Mouse (Mus musculus) gastrocnemius, postnatal 4 days (tissue): ENCODE results near the gene Sbk1. TPM values are rescaled to one million over a fixed set of nuclear protein-coding genes. Genes with fewer than 3 reads are reported as not detected.
"Not testable (repeated sequence)": the region's sequence is repeated elsewhere in the genome, so short reads cannot be mapped to it uniquely, and the experiment has no call there.

Experiments
- DNase-seq, 2 experiments: peaks; one replicate each; pipeline ENCODE4 v3.0.0; 2021 to 2022; ENCODE audit warnings: low spot score in 2 of 2, mixed read lengths in 2 of 2
- total RNA-seq, 2 experiments: library from RNA; stranded (reverse); gene quantifications; 2 replicates each; pipeline ENCODE4 v1.2.3; 2021

Gene Sbk1
- total RNA-seq, 2 experiments from 2014 or later: 38.4 to 43.0 TPM

DNA sequence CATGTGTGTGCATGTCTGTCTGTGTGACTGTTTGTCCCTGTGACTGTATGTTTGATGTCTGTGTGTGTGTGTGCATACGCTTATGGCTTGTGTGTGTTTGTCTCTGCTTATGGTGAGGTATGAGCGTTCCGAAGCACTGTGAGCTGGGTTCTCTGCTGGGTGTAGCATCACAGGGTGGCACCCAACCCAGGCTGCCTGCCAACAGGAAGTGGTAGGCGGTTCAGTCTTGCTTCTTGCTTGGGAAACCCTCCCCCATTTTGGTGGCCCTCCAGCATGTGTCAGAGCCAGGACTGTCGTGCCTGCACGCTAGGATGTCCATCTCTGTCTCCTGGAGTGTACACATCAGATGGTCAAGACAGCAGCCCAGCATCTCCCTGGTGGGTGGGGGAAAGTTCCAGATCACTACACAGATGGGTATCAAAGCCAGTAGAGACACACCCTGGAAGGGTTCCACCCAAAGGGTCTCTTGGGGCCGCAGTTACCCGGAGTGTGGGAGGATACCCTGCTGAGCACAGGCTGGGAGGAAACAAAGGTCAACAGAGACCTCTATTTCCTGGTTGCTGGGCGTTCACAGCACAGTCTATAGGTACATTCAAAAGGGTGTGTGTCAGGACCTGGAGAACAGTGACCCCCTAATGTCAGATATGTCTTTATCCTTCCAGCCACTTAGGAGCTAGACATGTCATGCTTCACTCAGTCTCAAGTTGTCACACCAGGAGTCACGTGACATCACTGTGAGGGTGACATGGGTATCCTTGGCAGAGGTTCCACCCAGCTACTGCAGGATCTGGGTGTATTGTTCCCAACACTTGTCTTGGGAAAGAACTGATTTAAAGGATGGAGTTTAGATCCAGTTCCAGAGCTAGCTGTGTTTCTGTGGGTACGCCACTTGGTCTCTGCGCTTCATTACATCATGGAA lies 13.1 kb downstream of the Sbk1 start:
- DNase-seq: peak in 1 of 2 experiments; percentile 37

DNA sequence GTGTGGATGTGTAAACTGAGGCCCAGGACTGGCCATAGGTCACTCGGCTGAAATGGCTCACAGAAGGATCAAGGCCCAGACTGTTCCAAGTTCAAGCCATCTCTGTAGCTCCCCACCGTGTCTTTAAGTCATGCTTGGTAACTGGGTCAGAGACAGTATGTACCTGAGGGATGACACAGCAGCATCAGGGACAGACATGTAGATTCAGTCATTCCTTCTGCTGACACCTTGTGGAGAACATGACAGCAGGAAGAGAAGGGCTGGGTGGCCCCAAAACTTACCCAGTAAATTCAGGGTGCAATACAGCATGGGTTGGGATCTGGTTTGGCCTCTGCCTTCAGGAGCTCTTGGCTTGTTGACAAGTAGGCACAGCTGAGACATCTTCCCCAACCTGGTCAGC lies 13.9 kb downstream of the Sbk1 start:
- no peak for DNase-seq

DNA sequence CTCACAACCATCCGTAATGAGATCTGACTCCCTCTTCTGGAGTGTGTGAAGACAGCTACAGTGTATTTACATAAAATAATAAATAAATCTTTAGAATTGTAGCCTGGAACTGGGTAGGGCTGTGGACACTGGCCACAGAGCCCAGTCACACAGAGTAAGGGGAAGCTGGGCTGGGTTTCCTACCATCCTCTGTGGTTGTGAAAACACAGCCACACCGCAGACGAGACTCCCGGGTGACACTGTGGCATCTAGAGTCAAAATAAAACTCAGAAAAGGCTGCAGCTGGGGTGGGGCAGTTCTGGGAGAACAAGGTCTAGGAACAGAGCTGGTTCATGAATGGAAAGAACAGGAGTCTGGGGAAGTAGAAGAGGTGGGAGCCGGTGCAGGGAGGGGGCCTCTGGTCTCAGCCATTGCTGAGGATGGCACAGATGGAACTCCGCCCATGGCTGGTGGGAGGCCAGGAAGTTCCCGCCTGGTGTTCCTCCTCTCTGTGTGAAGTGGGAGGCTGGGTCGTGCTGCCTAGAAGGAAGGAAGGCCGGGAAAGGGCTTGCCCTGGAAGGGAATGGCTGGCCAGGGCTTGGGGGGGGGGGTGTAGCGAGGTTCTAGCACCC lies 15.2 kb downstream of the Sbk1 start:
- no peak for DNase-seq

DNA sequence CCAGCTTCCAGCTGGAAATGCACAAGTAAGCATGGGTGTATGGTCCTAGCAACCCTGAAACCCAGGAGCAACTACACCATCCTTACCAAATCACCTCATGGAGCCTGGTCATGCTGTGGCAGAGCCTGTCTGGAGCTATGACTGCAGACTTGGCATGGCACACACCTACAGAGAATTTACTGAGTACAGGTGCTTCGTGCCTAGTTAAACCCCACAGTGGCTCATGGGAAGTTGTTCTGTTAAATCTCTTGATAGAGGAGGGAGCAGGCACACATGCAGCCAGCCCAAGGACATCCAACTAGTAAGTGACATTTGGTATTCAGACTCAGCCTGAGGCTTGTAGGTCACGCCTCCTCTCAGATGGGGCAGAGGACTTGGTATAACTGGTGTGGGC lies 15.7 kb downstream of the Sbk1 start:
- DNase-seq: no peak

DNA sequence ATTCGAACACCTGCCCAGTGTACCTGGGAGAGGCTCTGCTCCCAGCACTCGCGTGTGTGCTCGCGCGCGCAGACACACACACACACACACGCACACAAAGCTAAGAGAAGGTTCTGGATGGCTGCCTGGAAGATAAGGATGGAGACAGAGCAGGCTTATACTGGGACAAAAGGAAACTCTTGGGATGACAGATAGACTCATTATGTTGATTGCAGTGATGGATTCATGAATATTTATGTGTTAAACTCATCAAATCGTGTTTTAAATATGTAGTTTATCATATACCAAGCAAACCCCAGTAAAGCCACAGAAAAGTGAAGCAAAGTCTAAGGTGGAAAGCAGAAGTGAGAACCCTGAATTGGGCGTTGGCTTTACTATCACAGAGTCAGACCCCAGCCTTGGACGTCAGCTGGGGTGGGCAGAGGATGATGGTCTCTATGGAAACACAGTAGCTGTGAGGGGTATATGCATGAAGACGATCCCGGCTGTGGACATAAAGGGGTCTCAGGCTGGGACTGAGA lies 16.2 kb downstream of the Sbk1 start:
- DNase-seq: no peak

DNA sequence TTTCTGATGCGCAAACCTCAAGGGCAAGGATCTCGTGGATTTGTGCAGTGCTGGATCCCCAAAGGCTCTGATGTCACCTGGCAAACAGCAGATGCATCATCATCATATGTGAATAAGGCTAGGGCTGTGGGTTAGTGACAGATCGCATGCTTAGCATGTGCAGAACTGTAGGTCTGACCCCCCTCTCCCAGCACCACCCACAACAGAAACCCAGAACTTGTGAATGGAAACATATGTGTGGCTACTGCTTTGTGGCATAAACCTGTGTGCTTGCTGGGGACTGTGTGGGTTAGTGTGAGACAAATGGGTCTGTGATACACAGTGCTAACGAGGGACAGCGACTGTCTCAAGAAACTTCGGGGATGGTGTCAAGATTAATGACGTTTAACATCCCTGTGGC lies 17.0 kb downstream of the Sbk1 start:
- no peak for DNase-seq

DNA sequence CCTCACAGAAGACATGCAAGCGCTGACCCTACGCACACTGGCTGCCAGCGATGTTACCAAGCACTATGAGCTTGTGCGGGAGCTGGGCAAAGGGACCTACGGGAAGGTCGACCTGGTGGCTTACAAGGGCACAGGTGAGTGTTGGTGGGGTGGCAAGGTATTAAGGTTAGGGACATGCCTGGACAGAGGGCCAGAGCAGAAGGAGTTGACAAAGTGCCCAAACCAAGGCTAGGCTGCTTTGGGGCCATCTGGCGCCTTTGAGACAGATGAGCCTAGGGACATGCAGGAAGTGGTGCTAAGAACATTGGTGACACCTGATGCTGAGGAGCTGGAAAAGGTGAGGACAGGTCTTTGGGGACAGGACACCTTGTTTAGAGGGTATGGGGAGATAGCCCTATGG lies 17.5 kb downstream of the Sbk1 start:
- DNase-seq: no peak

DNA sequence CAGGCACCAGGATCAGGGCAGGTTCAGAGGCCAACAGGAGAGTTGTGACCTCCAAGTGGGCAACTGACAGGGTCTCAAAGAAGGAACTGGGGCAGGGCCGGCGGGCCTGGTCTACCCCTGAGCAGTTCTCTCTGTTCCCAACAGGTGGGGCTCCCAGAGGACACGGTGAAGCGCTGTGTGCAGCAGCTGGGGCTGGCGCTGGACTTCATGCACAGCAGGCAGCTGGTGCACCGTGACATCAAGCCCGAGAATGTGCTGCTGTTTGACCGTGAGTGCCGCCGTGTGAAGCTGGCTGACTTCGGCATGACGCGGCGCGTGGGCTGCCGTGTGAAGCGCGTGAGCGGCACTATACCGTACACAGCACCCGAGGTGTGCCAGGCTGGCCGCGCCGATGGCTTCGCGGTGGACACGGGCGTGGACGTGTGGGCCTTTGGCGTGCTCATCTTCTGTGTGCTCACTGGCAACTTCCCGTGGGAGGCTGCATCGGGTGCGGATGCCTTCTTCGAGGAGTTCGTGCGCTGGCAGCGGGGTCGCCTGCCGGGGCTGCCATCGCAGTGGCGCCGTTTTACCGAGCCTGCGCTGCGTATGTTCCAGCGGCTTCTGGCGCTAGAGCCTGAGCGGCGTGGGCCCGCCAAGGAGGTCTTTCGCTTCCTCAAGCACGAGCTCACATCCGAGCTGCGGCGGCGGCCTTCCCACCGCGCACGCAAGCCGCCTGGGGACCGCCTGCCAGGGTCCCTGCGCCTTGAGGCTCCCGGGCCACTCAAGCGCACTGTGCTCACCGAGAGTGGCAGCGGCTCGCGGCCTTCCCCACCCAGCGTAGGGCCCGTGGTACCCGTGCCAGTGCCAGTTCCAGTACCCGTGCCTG lies 19.5 kb downstream of the Sbk1 start:
- DNase-seq: no peak

DNA sequence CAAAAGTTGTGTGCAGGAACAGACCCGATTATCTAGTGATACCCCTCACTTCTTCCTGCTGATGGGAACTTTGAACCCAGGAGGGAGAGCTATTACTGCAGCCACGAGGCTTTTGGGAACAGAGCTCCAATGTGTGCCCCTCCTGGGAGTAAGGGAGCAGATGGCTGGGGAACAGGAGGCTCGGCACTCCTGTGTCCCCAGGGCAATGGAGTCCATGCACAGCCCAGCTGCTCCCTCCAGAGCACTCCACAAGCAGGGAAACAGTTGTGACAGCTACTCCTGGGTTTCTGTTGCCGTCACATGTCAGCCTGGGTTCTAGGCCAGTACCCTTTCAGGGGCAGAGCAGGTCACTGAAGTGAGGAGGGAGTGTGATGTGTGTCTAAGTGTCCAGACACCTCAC lies 20.7 kb downstream of the Sbk1 start:
- DNase-seq: no peak

DNA sequence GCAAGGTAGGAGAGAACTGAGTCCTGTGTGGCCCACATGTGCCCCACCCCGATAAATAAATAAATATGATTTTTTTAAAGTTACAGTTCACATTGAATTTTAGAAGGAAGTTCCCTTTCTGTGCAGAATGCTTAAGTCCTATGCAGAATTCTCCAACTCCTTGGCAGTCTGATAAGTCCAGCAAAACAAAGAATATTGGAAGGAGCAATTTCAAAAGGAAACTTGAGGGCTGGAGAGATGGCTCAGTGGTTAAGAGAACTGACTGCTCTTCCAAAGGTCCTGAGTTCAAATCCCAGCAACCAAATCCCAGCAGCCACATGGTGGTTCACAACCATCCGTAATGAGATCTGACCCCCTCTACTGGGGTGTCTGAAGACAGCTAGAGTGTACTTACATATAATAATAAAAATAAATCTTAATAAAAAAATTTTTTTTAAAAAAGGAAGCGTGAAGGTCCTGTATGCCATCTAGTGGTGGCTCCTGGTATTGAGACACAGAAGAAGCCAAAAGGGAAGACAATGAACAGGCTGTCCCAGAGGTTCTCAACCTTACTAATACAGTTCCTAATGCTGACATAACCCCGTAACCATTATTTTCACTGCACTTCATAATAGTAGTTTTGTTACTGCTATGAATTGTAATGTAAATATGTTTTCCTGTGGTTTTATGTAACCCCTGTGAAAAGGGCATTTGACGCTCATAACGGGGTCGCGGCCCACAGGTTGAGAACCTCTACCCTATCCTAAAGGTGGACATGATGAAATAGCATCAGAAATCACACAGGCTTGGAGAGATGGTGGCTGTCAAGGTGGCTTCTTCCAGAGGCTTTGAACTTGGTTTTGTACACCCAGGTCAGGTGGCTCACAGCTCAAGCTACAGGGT lies 25.4 kb downstream of the Sbk1 start:
- DNase-seq: no peak

DNA sequence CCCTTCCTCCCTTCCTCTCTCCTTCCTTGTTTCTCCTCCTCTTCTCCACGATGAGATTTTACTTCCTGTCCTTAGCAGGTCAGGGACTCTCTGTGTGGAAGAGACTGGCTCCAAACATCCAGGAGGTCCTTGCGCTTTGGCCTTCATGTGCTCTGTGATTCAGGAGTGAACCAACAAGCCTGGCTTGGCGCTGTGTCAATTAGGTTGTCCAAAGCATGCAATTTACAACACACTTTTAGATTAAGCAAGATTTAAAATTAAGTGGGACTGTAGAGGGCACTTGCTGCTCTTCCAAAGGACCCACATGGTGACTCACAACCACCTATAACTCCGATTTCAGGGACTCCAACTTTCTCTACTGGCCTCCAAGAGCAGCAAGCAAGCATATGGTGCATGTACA lies 26.4 kb downstream of the Sbk1 start:
- DNase-seq: no peak

DNA sequence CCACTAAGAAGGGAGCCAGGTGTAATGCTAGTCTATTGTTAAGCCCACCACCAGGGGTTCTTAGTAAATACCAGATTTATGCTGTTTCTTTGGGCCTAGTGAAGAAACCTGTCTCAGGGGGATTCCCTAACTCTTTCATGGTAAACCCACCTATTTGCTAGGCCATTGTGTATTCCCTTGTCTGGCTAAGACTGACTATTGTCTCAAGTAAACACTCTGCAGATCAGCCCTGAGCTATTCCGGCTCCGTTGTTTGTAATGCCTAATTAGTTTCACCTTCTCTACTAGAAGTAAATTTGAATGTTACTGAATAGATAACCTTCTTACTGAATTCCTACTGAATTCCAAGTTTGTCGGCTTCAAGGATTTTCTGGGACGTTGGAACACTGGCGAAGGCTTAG lies 29.4 kb downstream of the Sbk1 start:
- not testable (repeated sequence) for DNase-seq

DNA sequence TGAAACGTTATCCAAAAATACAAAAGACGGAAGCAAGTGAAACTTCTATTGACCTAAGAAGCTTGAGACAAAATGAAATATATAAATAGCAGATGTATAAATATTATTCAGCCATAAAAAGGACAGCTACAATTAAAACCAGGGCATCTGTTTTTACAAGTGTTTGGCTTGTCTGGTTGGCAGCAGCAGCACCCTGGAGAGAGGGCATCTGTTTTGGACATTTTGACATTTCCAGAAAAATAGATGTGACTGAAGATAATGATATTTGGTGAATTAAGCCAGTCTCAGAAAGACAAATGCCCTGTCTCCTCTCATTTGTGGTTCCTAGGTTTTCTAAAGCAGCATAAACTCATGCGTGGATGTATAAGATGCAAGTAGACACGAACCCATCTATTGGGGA lies 39.4 kb downstream of the Sbk1 start:
- DNase-seq: no peak

DNA sequence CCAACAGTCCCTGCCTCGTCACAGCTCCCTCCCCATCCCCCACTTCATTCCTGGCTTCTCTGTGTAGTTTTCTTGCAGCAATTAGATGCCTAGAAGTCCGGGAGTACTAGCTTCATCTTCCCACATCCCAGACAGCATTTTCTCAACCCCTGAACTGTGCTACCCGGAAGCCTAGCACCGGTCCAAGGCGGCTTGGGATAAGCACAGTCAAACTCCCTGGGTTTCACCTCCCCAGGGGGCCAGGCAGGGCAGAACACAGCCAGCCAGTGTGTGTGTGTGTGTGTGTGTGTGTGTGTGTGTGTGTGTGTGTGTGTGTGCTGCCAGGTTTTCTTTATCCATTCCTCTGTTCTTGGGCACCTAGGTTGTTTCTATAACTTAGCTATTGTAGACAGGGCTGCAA lies 40.9 kb downstream of the Sbk1 start:
- no peak for DNase-seq

DNA sequence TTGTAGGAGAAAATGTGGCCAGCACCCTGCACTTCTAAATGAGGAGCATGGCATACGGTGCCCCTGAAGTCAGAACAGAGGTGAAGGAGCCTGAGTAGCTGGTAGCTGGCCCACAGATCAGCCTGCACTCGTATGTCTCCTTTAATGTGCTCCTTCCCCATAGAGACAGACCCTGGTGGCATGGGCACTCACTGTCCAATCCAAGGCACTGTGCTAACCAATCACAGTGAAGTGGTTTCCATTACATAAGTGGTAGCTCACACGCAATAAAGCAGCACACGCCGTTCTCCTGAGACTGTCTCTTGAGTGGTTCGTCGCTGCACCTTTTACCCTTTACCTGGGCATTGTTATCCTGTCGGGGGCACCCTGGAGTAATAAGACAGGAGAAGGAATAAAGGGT lies 41.9 kb downstream of the Sbk1 start:
- no peak for DNase-seq

DNA sequence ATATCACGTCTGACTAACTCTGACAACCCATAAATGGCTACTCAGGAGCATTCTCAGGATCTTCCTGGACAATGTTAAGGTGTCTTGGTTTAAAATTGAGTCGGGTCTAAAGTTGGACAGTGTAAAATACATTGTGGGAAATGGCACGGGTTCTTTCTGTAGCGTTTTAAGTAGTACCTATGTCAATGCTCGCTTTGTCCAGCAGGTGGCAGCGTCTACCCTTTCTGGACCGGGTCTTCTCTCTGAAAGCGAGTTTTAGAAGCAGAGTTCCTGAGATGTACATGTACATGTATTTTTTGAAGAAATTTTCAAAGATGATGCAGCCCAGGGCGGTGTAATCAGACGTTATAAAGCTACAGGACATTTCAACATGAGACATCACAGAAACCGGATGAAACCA lies 51.3 kb downstream of the Sbk1 start:
- peak; percentile 64 to 69 for DNase-seq

DNA sequence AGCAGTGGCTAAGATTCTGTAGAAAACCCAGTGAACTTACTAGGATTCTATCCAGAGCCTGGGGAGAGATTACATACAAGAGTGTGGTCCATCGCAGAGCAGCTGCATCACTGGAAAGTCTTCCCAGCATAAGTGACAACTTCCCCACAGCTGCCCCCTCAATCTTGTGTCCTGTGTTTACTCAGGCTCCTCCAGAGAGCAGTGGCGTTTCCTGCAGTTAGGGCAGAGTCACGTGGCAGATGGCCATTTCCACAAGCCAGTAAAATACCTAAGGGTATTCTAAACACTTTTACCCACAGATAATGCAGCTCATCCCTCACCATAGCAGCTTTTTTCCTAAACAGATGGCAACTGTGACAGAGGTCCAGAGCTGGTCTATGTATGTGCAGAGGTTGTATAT lies 52.4 kb downstream of the Sbk1 start:
- DNase-seq: no peak

DNA sequence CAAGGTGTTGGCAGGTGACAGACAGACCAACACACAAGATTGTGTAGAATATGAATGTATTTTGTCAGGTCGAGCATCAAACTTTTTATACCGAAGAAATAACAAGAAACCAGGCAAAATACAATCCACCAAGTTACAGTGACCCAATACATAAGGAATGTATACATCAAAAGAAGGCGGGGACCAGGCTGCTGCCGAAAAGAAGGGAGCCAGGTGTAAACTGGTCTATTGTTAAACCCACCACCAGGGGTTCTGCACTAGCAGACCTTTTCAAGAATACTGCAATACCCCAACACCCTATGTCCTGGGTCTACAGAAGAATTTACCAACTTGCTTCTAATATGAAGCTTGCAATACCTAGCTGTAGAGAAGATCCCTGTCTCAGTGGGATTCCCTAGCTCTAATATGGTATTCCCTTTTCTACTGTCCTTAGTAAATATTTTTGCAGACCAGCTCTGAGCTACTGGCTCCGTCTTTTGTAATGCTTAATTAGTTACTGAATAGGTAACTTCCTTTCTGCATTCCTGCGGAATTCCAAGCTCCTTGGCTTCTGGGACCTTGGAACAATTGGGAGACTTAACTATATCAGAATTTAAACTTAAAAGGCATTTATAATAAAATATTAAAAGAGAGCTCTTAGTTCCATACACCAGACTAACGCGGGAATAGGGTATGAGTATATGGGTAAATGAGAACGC lies 53.3 kb downstream of the Sbk1 start:
- DNase-seq: not testable (repeated sequence)

DNA sequence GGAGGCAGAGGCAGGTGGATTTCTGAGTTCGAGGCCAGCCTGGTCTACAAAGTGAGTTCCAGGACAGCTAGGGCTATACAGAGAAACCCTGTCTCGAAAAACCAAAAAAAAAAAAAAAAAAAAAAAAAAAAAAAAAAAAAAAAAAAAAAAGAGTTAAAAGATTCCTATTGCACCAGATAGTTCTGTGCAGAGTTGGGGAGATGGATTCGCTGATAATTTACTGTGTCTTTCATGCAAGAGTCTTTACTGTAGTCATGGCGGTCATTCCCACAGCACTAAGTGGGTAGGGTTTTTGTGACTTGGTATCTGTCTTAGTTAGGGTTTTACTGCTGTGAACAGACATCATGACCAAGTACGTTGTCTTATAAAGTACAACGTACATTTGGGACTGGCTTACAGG lies 56.4 kb downstream of the Sbk1 start:
- DNase-seq: not testable (repeated sequence)
